Mouse (Mus musculus) ES-E14 (cell line): ENCODE measurements around the gene Naif1. TPM values are rescaled to one million over a fixed set of nuclear protein-coding genes. Genes with fewer than 3 reads are reported as not detected.

ENCODE experiments used
- DNase-seq: peaks from one replicate; pipeline ENCODE4 v3.0.0-alpha.2; 2013; ENCODE audit warnings: low read depth, low spot score
- H3K27ac ChIP-seq: 2 replicates; pipeline ENCODE4 v1.5.1; 2012; ENCODE audit warnings: low read depth, mild to moderate bottlenecking, low read length, moderate library complexity, mixed read lengths; ENCODE audit not compliant: poor library complexity, insufficient read depth, severe bottlenecking
- H3K36me3 ChIP-seq: 2 replicates; pipeline ENCODE4 v1.6.1; 2012; ENCODE audit warnings: mild to moderate bottlenecking, low read length, moderate library complexity, mixed read lengths; ENCODE audit not compliant: control insufficient read depth, poor library complexity, insufficient read depth, severe bottlenecking
- H3K4me1 ChIP-seq, 2 experiments: fragments of 150-350 bp in 1 of 2; sonication (generic) in 1 of 2; 2 replicates each; pipeline ENCODE4 v1.6.1; 2012; ENCODE audit warnings: low read length in 2 of 2, mild to moderate bottlenecking in 1 of 2, mixed read lengths in 1 of 2; ENCODE audit not compliant: control insufficient read depth in 2 of 2, insufficient read depth in 2 of 2, poor library complexity in 1 of 2
- H3K4me3 ChIP-seq, 2 experiments: fragments of 150-350 bp in 1 of 2; sonication (generic) in 1 of 2; 2 replicates each; pipeline ENCODE4 v1.5.1; 2012; ENCODE audit warnings: low read length in 2 of 2, low read depth in 1 of 2, mild to moderate bottlenecking in 1 of 2, mixed read lengths in 1 of 2; ENCODE audit not compliant: insufficient read depth in 1 of 2, poor library complexity in 1 of 2, severe bottlenecking in 1 of 2
- H3K9ac ChIP-seq: 2 replicates; pipeline ENCODE4 v1.6.1; 2012; ENCODE audit warnings: low read depth, mild to moderate bottlenecking, low read length, mixed read lengths; ENCODE audit not compliant: poor library complexity, insufficient read depth, severe bottlenecking
- H3K9me3 ChIP-seq: fragments of 150-350 bp; sonication (generic); 2 replicates; pipeline ENCODE4 v1.6.1; 2012; ENCODE audit warnings: low read depth, mild to moderate bottlenecking, low read length; ENCODE audit not compliant: control insufficient read depth, insufficient read depth
- CHD2 ChIP-seq: IDR thresholded peaks from 2 replicates; pipeline ENCODE4 v1.6.1; 2014; ENCODE audit warnings: mild to moderate bottlenecking, low read depth, low read length, inconsistent platforms
- HCFC1 ChIP-seq: IDR thresholded peaks from 2 replicates; pipeline ENCODE4 v1.6.1; 2012; ENCODE audit warnings: low read length, inconsistent platforms, borderline replicate concordance; ENCODE audit not compliant: insufficient read depth
- MAFK ChIP-seq: IDR thresholded peaks from 2 replicates; pipeline ENCODE4 v1.6.1; 2014; ENCODE audit warnings: mild to moderate bottlenecking, low read depth, low read length, inconsistent platforms; ENCODE audit not compliant: insufficient read depth
- ZC3H11A ChIP-seq: IDR thresholded peaks from 2 replicates; pipeline ENCODE4 v1.6.1; 2012; ENCODE audit warnings: low read depth, mild to moderate bottlenecking, inconsistent platforms, low read length, borderline replicate concordance
- ZNF384 ChIP-seq: IDR thresholded peaks from 2 replicates; pipeline ENCODE4 v1.6.1; 2012; ENCODE audit warnings: low read depth, low read length, inconsistent platforms
- in situ Hi-C, 2 experiments: fragments of 600-800 bp; cut with MboI; formaldehyde crosslinking; loops; one replicate each; pipeline ENCODE4 v1.15.1; 2025; ENCODE audit warnings: low sequenced_read_pairs in 2 of 2, inconsistent platforms in 1 of 2; ENCODE audit not compliant: unreplicated experiment in 2 of 2
- total RNA-seq: library from RNA; depleted of rRNA; stranded (reverse); fragments of 300-350 nt; gene quantifications from 2 replicates; pipeline ENCODE4 v1.2.3, GENCODE M21; 2012

Naif1 gene
- total RNA-seq, 1 experiment, result 2.5 TPM

- DNase-seq, result peak; percentile 98
- Histone ChIP-seq H3K27ac (no peak overlapping the region; the same call in 1 of the 2 replicates), H3K36me3 (no peaks in the 10 kb centered on the region), H3K9ac (peak overlapping the region; percentile 14; the same call in 1 of the 2 replicates), H3K9me3 (no peaks in the 10 kb centered on the region), H3K4me1 (peaks cover 5 to 25% of the 10 kb centered on the region in 2 experiments; a peak in 2 of 4 replicates), H3K4me3 (peak overlapping the region; percentile 60 to 85)
- in situ Hi-C loops, result no loop called here
- TF ChIP-seq ZC3H11A (no peak), CHD2 (peak; percentile 90), HCFC1 (no peak)
Observed at GRCm38 (mm10) chr2:32451870-32452372, 1.7 kb downstream of the Naif1 start.

DNA sequence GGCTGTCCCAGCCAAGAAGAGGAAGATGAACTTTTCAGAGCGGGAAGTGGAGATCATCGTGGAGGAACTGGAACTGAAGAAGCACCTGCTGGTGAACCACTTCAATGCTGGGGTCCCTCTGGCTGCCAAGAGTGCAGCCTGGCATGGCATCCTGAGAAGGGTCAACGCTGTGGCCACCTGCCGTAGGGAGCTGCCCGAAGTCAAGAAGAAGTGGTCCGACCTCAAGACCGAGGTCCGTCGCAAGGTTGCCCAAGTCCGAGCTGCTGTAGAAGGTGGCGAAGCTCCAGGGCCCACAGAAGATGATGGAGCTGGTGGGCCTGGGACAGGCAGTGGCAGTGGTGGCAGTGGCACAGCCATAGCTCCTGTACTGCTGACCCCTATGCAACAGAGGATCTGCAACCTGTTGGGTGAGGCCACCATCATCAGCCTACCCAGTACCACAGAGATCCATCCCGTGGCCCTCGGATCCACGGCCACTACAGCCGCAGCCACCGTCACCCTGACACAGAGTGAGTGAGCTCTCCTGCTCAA, 2.2 kb downstream of the Naif1 start:
- TF ChIP-seq HCFC1 (no peak), ZC3H11A (no peak), MAFK (no peak), CHD2 (no peak), ZNF384 (no peak)
- Histone ChIP-seq H3K4me3 (peak overlapping the region; percentile 27 to 40), H3K27ac (no peak overlapping the region), H3K36me3 (no peaks in the 10 kb centered on the region), H3K4me1 (peaks cover 5 to 25% of the 10 kb centered on the region in 2 experiments; a peak in 2 of 4 replicates), H3K9me3 (no peaks in the 10 kb centered on the region), H3K9ac (peak overlapping the region; percentile 27; the same call in 1 of the 2 replicates)
- no peak for DNase-seq
- in situ Hi-C loops, result no loop called here

DNA sequence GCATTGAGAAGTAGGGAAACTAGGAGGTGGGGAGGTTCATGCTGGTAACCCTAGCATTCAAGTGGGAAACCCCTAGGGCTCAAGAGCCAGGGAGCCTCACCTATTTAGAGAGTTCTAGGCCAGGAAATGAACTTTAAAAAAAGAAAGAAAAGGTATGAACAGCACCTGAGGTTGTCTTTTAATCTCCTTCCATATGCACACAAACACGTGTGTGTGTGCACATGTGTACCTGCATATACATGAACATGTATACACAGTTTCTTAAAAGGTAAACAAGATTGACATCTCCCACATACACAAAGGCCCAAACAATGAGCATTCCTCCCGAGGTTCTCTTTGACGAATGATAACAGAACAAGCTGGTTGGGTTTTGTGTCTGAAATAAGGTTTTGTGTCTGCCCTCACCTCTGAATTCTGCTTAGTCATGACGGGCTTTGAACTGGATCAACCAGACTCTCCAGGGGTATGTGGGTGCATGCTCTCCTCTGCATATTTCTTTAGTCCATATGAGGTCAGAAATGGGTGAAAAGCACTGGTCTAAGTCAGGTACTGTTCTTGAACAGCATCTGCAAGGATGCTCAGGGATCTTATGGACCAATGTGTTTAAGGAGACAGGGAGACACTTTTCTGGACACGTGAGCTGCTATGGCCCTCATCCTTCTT, 3.5 kb downstream of the Naif1 start:
- Histone ChIP-seq H3K4me1 (peaks cover 5 to 25% of the 10 kb centered on the region in 2 experiments; a peak in 2 of 4 replicates), H3K36me3 (no peaks in the 10 kb centered on the region), H3K4me3 (no peak overlapping the region), H3K9me3 (no peaks in the 10 kb centered on the region), H3K27ac (no peak overlapping the region), H3K9ac (no peak overlapping the region; the same call in 1 of the 2 replicates)
- DNase-seq, result no peak
- TF ChIP-seq MAFK (peak; percentile 58; the same call in 1 of the 2 replicates), ZC3H11A (no peak), ZNF384 (no peak), CHD2 (no peak), HCFC1 (no peak)
- in situ Hi-C loops, result no loop called here

DNA sequence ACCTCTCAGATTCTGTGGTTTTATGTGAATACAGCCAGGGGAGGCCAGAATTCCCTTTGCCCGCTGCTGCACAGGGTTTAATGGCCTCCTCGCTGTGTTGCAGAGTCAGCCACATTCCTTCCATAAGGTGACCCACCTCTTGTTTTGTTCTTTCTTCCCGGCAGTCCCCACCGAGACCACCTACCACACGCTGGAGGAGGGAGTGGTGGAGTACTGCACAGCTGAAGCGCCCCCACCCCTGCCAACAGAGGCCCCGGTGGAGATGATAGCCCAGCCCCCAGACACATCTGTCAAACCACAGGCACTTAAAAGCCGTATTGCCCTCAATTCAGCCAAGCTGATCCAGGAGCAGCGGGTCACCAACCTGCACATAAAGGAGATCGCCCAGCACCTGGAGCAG, 4.4 kb downstream of the Naif1 start:
- peak overlapping the region; percentile 2; the same call in 1 of the 2 replicates for H3K27ac ChIP-seq

More for the DNA sequence above, 4.4 kb downstream of the Naif1 start:
- Histone ChIP-seq H3K9ac (peak overlapping the region; percentile 30; the same call in 1 of the 2 replicates), H3K4me1 (peaks cover 5 to 25% of the 10 kb centered on the region in 2 experiments; a peak in 2 of 4 replicates), H3K9me3 (no peaks in the 10 kb centered on the region), H3K4me3 (peak overlapping the region; percentile 6 to 37; a peak in 1 of 4 replicates), H3K36me3 (no peaks in the 10 kb centered on the region)
- no peak for DNase-seq
- TF ChIP-seq MAFK (no peak), ZC3H11A (no peak), ZNF384 (no peak), CHD2 (no peak)
- in situ Hi-C loops, result no loop called here
